Mouse (Mus musculus): ENCODE results near the gene Hoxd4. TPM values are rescaled to one million over a fixed set of nuclear protein-coding genes. Genes with fewer than 3 reads are reported as not detected.

Hoxd4 gene
- polyA plus RNA-seq, 1 experiment = not detected

- Histone ChIP-seq H3K27me3 (ENCODE audit: control insufficient read depth, insufficient read depth, insufficient read length) (peaks cover 83% of the 10 kb centered on the region), H3K79me2 (ENCODE audit: control insufficient read depth, insufficient read depth) (no peaks in the 10 kb centered on the region), H3K79me3 (ENCODE audit: low read depth) (no peaks in the 10 kb centered on the region), H3K36me3 (ENCODE audit: control insufficient read depth, insufficient read depth) (no peaks in the 10 kb centered on the region), H3ac (ENCODE audit: control insufficient read depth, insufficient read length, low read depth) (no peak overlapping the region), H3K4me3 (ENCODE audit: insufficient read depth, poor library complexity, severe bottlenecking) (no peak overlapping the region)
- no peak for TF ChIP-seq CTCF (IDR thresholded peaks at IDR 0.05; ENCODE audit: control insufficient read depth, insufficient read depth, insufficient read length)
- no peak for TF ChIP-seq MAX (IDR thresholded peaks at IDR 0.05)
- TF ChIP-seq CEBPB (IDR thresholded peaks at IDR 0.05; ENCODE audit: low read depth) = no peak
- no peak for TF ChIP-seq MYOG (IDR thresholded peaks at IDR 0.05; ENCODE audit: control insufficient read depth, extremely low read depth, insufficient read length)
- TF ChIP-seq FOSL1 (IDR thresholded peaks at IDR 0.05; ENCODE audit: insufficient read depth, low read length, poor library complexity, severe bottlenecking) = no peak
- no peak for TF ChIP-seq USF1 (IDR thresholded peaks at IDR 0.05; ENCODE audit: low read depth)
- no peak for TF ChIP-seq MYOD1 (IDR thresholded peaks at IDR 0.05; ENCODE audit: control insufficient read depth, insufficient read length, low read depth)
Measured at GRCm38 (mm10) chr2:74735851-74736687, 24.3 kb downstream of the Hoxd4 start.

- H3K79me2 ChIP-seq (ENCODE audit: control insufficient read depth, insufficient read depth) = no peaks in the 10 kb centered on the region
- no peak overlapping the region for H3K4me3 ChIP-seq (ENCODE audit: insufficient read depth, poor library complexity, severe bottlenecking)
- no peak for TF ChIP-seq USF1 (IDR thresholded peaks at IDR 0.05; ENCODE audit: low read depth)
- TF ChIP-seq MYOG (IDR thresholded peaks at IDR 0.05; ENCODE audit: control insufficient read depth, extremely low read depth, insufficient read length) = no peak
- no peak for TF ChIP-seq MAX (IDR thresholded peaks at IDR 0.05)
- no peak for TF ChIP-seq CEBPB (IDR thresholded peaks at IDR 0.05; ENCODE audit: low read depth)
- no peak for TF ChIP-seq FOSL1 (IDR thresholded peaks at IDR 0.05; ENCODE audit: insufficient read depth, low read length, poor library complexity, severe bottlenecking)
- TF ChIP-seq MYOD1 (IDR thresholded peaks at IDR 0.05; ENCODE audit: control insufficient read depth, insufficient read length, low read depth) = no peak
- no peak for TF ChIP-seq CTCF (IDR thresholded peaks at IDR 0.05; ENCODE audit: control insufficient read depth, insufficient read depth, insufficient read length)
- H3K36me3 ChIP-seq (ENCODE audit: control insufficient read depth, insufficient read depth) = no peaks in the 10 kb centered on the region
- peaks cover 80% of the 10 kb centered on the region for H3K27me3 ChIP-seq (ENCODE audit: control insufficient read depth, insufficient read depth, insufficient read length)
- H3ac ChIP-seq (ENCODE audit: control insufficient read depth, insufficient read length, low read depth) = no peak overlapping the region
- H3K79me3 ChIP-seq (ENCODE audit: low read depth) = no peaks in the 10 kb centered on the region
Measured at GRCm38 (mm10) chr2:74736688-74737577, 25.2 kb downstream of the Hoxd4 start.

GRCm38 (mm10) chr2:74737578-74738070 lies 25.9 kb downstream of the Hoxd4 start:
- H3K79me3 ChIP-seq (ENCODE audit: low read depth) = no peaks in the 10 kb centered on the region
- H3K36me3 ChIP-seq (ENCODE audit: control insufficient read depth, insufficient read depth) = no peaks in the 10 kb centered on the region
- no peaks in the 10 kb centered on the region for H3K79me2 ChIP-seq (ENCODE audit: control insufficient read depth, insufficient read depth)
- no peak for TF ChIP-seq FOSL1 (IDR thresholded peaks at IDR 0.05; ENCODE audit: insufficient read depth, low read length, poor library complexity, severe bottlenecking)
- TF ChIP-seq CTCF (IDR thresholded peaks at IDR 0.05; ENCODE audit: control insufficient read depth, insufficient read depth, insufficient read length) = no peak
- no peak for TF ChIP-seq MYOG (IDR thresholded peaks at IDR 0.05; ENCODE audit: control insufficient read depth, extremely low read depth, insufficient read length)
- TF ChIP-seq CEBPB (IDR thresholded peaks at IDR 0.05; ENCODE audit: low read depth) = no peak
- TF ChIP-seq MYOD1 (IDR thresholded peaks at IDR 0.05; ENCODE audit: control insufficient read depth, insufficient read length, low read depth) = no peak
- no peak for TF ChIP-seq MAX (IDR thresholded peaks at IDR 0.05)
- TF ChIP-seq USF1 (IDR thresholded peaks at IDR 0.05; ENCODE audit: low read depth) = no peak
- no peak overlapping the region for H3ac ChIP-seq (ENCODE audit: control insufficient read depth, insufficient read length, low read depth)
- H3K4me3 ChIP-seq (ENCODE audit: insufficient read depth, poor library complexity, severe bottlenecking) = no peak overlapping the region
- H3K27me3 ChIP-seq (ENCODE audit: control insufficient read depth, insufficient read depth, insufficient read length) = peaks cover 74% of the 10 kb centered on the region

GRCm38 (mm10) chr2:74738623-74739475 lies 27.1 kb downstream of the Hoxd4 start:
- Histone ChIP-seq H3K79me2 (ENCODE audit: control insufficient read depth, insufficient read depth) (no peaks in the 10 kb centered on the region), H3K79me3 (ENCODE audit: low read depth) (no peaks in the 10 kb centered on the region), H3K36me3 (ENCODE audit: control insufficient read depth, insufficient read depth) (no peaks in the 10 kb centered on the region), H3K27me3 (ENCODE audit: control insufficient read depth, insufficient read depth, insufficient read length) (peaks cover 64% of the 10 kb centered on the region), H3ac (ENCODE audit: control insufficient read depth, insufficient read length, low read depth) (no peak overlapping the region), H3K4me3 (ENCODE audit: insufficient read depth, poor library complexity, severe bottlenecking) (no peak overlapping the region)
- TF ChIP-seq MYOG (IDR thresholded peaks at IDR 0.05; ENCODE audit: control insufficient read depth, extremely low read depth, insufficient read length) = no peak
- TF ChIP-seq MYOD1 (IDR thresholded peaks at IDR 0.05; ENCODE audit: control insufficient read depth, insufficient read length, low read depth) = no peak

GRCm38 (mm10) chr2:74739476-74739800 lies 27.7 kb downstream of the Hoxd4 start:
- H3K4me3 ChIP-seq (ENCODE audit: insufficient read depth, poor library complexity, severe bottlenecking) = no peak overlapping the region
- H3ac ChIP-seq (ENCODE audit: control insufficient read depth, insufficient read length, low read depth) = no peak overlapping the region
- no peaks in the 10 kb centered on the region for H3K79me2 ChIP-seq (ENCODE audit: control insufficient read depth, insufficient read depth)
- H3K79me3 ChIP-seq (ENCODE audit: low read depth) = no peaks in the 10 kb centered on the region
- H3K36me3 ChIP-seq (ENCODE audit: control insufficient read depth, insufficient read depth) = no peaks in the 10 kb centered on the region
- peaks cover 58% of the 10 kb centered on the region for H3K27me3 ChIP-seq (ENCODE audit: control insufficient read depth, insufficient read depth, insufficient read length)
- TF ChIP-seq CTCF (IDR thresholded peaks at IDR 0.05; ENCODE audit: control insufficient read depth, insufficient read depth, insufficient read length) = no peak
- no peak for TF ChIP-seq CEBPB (IDR thresholded peaks at IDR 0.05; ENCODE audit: low read depth)
- TF ChIP-seq MYOG (IDR thresholded peaks at IDR 0.05; ENCODE audit: control insufficient read depth, extremely low read depth, insufficient read length) = no peak
- no peak for TF ChIP-seq USF1 (IDR thresholded peaks at IDR 0.05; ENCODE audit: low read depth)
- TF ChIP-seq FOSL1 (IDR thresholded peaks at IDR 0.05; ENCODE audit: insufficient read depth, low read length, poor library complexity, severe bottlenecking) = no peak
- no peak for TF ChIP-seq MAX (IDR thresholded peaks at IDR 0.05)
- no peak for TF ChIP-seq MYOD1 (IDR thresholded peaks at IDR 0.05; ENCODE audit: control insufficient read depth, insufficient read length, low read depth)

All from C2C12 (cell line).